Mouse (Mus musculus): ENCODE data around the gene Telo2. TPM values are rescaled to one million over a fixed set of nuclear protein-coding genes. Genes with fewer than 3 reads are reported as not detected.

The Telo2 gene
- polyA plus RNA-seq, 1 experiment from 2014 or later: 55.5 TPM

DNA sequence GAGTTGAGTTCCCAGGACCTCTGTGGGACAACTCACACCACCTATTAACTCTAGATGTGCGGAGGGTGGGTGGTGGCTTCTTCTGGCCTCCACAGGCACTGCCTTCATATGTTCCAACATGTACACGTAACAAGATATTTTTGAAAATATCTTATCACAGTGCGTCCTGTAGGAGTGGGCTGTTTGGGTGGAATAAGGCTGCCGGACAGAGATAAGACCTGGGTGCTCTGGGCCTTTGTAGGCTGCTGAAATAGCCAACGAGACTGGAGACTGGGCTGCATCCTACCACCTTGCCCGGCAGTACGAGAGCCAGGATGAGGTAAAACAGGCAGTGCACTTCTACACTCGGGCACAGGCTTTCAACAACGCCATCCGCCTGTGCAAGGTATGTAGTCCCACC, 26.6 kb downstream of the Telo2 start:
- no peak overlapping the region for H3K27ac ChIP-seq (replicated peaks)
- WGBS: 93% methylated on average over 10 of the region's 10 CpGs
- no peaks in the 10 kb centered on the region for H3K27me3 ChIP-seq (replicated peaks; ENCODE audit: low read depth, poor library complexity, severe bottlenecking)
- no peak overlapping the region for H3K4me3 ChIP-seq
- H3K4me1 ChIP-seq: peaks cover 20% of the 10 kb centered on the region
- H3K9me3 ChIP-seq: no peaks in the 10 kb centered on the region
- DNase-seq (ENCODE audit: low spot score): no peak
- peaks cover 64% of the 10 kb centered on the region for H3K36me3 ChIP-seq (replicated peaks)

DNA sequence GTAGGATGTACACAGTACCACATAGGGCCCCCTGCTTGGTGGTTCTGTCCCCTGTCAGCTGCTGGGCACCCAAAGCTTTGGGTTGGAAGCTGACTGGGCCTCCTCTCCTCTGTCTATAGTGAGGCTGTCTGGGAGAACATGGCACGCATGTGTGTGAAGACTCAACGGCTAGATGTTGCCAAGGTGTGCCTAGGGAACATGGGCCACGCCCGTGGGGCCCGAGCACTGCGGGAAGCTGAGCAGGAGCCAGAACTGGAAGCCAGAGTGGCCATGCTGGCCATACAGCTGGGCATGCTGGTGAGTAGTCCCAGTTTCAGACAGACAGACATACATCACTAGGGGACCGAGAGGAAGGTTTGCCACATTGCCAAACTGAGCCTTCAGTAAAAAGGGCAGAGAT, 29.0 kb downstream of the Telo2 start:
- H3K27ac ChIP-seq (replicated peaks): no peak overlapping the region
- WGBS: 88% methylated on average over 7 of the region's 7 CpGs
- H3K36me3 ChIP-seq (replicated peaks): peaks cover 43% of the 10 kb centered on the region
- H3K27me3 ChIP-seq (replicated peaks; ENCODE audit: low read depth, poor library complexity, severe bottlenecking): no peaks in the 10 kb centered on the region
- H3K9me3 ChIP-seq: no peaks in the 10 kb centered on the region
- no peak for DNase-seq (ENCODE audit: low spot score)
- peaks cover 43% of the 10 kb centered on the region for H3K4me1 ChIP-seq
- H3K4me3 ChIP-seq: no peak overlapping the region

DNA sequence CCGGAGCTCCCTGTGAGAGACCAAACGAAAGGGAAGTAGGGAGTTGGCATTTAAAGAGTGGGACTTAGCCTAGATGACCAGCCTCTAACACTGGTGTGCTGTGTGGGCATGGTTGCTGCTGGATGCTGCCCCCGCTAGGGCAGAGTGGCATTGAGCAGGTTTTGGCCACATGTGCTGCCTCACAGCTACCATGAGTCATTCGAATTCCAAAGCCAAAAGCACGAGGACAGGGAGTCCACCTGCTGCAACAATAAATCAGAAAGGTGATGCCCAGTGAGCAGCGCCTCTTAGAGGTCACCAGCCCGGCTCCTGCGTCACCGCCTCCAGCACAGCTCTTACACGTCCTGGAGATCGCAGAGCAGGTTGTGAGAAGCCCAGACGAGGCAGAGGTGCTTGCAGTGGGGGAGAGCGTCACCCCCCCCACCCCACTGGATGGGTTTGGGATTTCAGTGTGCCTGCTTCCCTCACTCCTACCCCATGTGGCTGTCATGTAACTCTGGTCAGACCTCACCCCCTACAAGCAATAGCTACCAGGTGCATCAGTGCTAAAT, 30.9 kb downstream of the Telo2 start:
- no peak for DNase-seq (ENCODE audit: low spot score)

DNA sequence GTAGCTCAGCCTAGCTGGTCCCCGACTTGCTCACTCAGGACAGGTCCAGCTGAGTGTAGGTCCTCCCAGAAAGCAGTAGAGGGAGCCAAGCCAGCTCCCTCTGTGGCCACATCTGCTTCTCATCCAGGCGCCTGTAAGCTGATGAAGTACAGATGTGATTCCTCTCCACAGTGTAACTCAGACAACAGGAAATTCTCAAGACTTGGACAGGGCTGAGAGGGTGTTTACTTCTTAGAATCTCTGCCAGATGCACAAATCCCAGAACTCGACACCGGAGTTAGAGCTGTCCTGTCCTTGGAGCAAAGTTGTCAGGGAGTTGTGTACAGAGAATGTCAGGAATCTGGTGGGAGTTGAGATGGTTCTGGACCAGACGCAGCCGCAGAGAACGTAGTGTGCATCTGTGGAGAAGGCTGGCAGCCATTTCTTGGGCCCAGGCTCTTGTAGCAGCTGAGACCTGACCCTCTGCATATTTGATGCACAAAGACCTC, 32.3 kb downstream of the Telo2 start, which contains the start of gene Tmem204:
TSS of gene Tmem204 (minus strand) at position 148 of the 488 bp plus-strand sequence.
- Histone ChIP-seq H3K36me3 (replicated peaks) (peaks cover 29% of the 10 kb centered on the region), H3K27me3 (replicated peaks; ENCODE audit: low read depth, poor library complexity, severe bottlenecking) (no peaks in the 10 kb centered on the region), H3K9me3 (no peaks in the 10 kb centered on the region), H3K27ac (replicated peaks) (peak within 1 kb of the TSS; percentile 91), H3K4me1 (peaks cover 59% of the 10 kb centered on the region), H3K4me3 (0 out of 2 replicates have a peak within 1 kb of the TSS, but pooled peaks have one; percentile 11)
- peak; percentile 89 for DNase-seq (ENCODE audit: low spot score)
- WGBS: 34% methylated on average over 7 of the region's 7 CpGs

More for the DNA sequence above, 30.9 kb downstream of the Telo2 start:
- no peak overlapping the region for H3K4me3 ChIP-seq
- H3K9me3 ChIP-seq: no peaks in the 10 kb centered on the region
- WGBS: 84% methylated on average over 13 of the region's 13 CpGs
- peaks cover 59% of the 10 kb centered on the region for H3K4me1 ChIP-seq
- peaks cover 40% of the 10 kb centered on the region for H3K36me3 ChIP-seq (replicated peaks)
- H3K27me3 ChIP-seq (replicated peaks; ENCODE audit: low read depth, poor library complexity, severe bottlenecking): no peaks in the 10 kb centered on the region
- H3K27ac ChIP-seq (replicated peaks): peak overlapping the region; percentile 91

DNA sequence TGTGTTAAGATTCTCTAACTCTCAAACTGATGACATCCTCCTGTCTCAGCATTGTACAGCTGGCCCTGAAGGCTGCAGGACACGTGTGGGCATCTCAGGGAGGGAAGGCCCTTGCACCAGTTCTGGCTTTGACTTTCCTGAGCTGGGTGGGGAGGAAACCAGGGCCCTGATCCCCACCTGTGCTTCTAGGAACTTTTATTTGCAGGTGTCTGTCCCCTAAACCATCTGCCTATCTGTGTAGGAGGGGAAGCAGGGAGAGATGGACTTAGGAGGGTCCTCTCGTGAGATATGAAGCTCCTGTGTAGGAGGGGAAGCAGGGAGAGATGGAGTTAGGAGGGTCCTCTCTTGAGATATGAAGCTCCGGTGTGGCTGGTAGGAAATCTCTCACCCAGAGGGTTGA, 32.9 kb downstream of the Telo2 start:
- WGBS: 45% methylated on average over 3 of the region's 3 CpGs
- peaks cover 23% of the 10 kb centered on the region for H3K36me3 ChIP-seq (replicated peaks)
- no peaks in the 10 kb centered on the region for H3K27me3 ChIP-seq (replicated peaks; ENCODE audit: low read depth, poor library complexity, severe bottlenecking)
- H3K4me1 ChIP-seq: peaks cover 59% of the 10 kb centered on the region
- no peak for DNase-seq (ENCODE audit: low spot score)
- H3K4me3 ChIP-seq: 0 out of 2 replicates have a peak overlapping the region, but pooled peaks have one; percentile 11
- H3K27ac ChIP-seq (replicated peaks): peak overlapping the region; percentile 91
- no peaks in the 10 kb centered on the region for H3K9me3 ChIP-seq

DNA sequence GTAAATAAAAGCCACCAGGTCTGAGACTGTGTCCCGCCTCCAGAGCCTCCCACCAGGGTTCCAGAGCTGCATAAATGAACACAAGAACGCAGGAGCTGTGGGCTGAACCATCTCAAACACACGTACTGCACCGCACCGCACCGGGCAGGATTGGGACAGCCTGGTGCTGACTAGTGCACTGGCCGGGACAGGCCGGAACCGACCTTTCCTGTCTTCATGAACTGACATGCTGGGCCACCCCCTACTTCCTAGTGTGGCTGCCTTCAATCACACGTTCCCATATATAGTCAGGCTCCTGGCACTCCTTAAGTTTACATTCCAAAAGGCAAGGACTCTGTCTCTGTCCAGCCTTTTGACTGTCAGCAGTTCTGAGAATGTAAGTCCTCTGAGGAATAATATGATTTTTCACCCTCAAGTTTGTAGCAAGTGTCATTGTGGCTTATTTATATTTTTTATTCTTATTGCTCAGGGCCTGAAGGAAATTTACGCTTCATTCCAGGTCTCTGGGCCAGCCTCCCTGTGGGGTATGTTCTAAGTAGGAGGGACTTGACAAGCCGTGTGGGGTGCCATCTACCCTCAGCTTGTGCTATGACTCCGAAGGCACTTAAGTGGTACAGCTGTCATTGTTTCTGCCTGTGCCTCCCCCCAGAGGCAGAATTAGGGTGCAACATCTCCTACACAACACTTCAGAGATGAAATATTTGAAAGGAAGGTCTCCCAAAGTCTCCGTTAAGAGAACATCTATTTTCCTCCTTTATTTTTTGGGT, 33.5 kb downstream of the Telo2 start:
- DNase-seq (ENCODE audit: low spot score): peak; percentile 24
- Histone ChIP-seq H3K36me3 (replicated peaks) (peaks cover 22% of the 10 kb centered on the region), H3K4me1 (peaks cover 59% of the 10 kb centered on the region), H3K9me3 (no peaks in the 10 kb centered on the region), H3K4me3 (no peak overlapping the region), H3K27ac (replicated peaks) (peak overlapping the region; percentile 91), H3K27me3 (replicated peaks; ENCODE audit: low read depth, poor library complexity, severe bottlenecking) (no peaks in the 10 kb centered on the region)
- 68% methylated on average over 14 of the region's 14 CpGs for WGBS

DNA sequence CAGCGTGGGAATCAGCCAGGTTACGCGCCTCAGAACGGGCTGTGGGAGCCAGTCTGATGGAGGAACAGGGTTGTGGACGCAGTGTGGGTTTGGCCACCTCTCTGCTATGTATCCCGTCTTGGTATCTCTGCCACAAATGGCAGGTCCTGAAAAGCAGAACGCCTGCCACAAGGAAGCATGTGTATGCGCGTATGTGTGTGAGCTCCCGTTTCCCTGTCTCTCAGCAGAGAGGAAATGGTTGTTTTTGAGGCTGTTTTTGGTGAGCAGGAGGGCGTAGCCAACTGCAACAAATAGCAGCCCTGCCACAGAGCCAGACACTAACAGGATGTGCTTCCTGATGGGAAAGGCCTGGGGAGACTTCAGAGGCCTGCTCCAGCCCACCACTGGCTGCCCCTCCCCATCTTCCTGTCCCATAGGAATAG, 34.8 kb downstream of the Telo2 start:
- Histone ChIP-seq H3K4me1 (peaks cover 58% of the 10 kb centered on the region), H3K36me3 (replicated peaks) (peaks cover 28% of the 10 kb centered on the region), H3K4me3 (peak overlapping the region; percentile 43), H3K27ac (replicated peaks) (peak overlapping the region; percentile 76), H3K27me3 (replicated peaks; ENCODE audit: low read depth, poor library complexity, severe bottlenecking) (no peaks in the 10 kb centered on the region), H3K9me3 (no peaks in the 10 kb centered on the region)
- peak; percentile 19 for DNase-seq (ENCODE audit: low spot score)
- 65% methylated on average over 11 of the region's 11 CpGs for WGBS

DNA sequence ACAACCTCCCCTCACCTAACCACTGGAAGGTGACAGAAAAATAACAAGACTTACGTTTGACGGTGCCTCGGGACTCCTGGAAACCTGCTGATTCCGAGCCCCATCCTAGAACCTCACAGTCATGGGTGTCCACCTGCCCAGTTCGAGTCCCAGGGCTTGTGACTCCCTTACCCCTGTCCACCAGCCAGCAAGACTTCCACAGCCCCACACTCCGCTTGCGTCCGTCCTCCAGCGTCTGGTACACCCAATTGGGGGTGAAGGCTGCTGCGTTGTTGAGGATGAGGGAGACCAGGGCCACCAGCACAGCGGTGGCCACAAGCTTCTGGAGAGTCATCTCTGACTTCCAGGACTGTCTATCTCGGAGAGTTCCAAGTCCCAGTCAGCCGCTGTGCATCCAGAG, 35.6 kb downstream of the Telo2 start:
- Histone ChIP-seq H3K36me3 (replicated peaks) (peaks cover 28% of the 10 kb centered on the region), H3K27me3 (replicated peaks; ENCODE audit: low read depth, poor library complexity, severe bottlenecking) (no peaks in the 10 kb centered on the region), H3K4me3 (peak overlapping the region; percentile 43), H3K4me1 (peaks cover 50% of the 10 kb centered on the region), H3K27ac (replicated peaks) (peak overlapping the region; percentile 76), H3K9me3 (no peaks in the 10 kb centered on the region)
- DNase-seq (ENCODE audit: low spot score): no peak
- WGBS: 92% methylated on average over 13 of the region's 13 CpGs

DNA sequence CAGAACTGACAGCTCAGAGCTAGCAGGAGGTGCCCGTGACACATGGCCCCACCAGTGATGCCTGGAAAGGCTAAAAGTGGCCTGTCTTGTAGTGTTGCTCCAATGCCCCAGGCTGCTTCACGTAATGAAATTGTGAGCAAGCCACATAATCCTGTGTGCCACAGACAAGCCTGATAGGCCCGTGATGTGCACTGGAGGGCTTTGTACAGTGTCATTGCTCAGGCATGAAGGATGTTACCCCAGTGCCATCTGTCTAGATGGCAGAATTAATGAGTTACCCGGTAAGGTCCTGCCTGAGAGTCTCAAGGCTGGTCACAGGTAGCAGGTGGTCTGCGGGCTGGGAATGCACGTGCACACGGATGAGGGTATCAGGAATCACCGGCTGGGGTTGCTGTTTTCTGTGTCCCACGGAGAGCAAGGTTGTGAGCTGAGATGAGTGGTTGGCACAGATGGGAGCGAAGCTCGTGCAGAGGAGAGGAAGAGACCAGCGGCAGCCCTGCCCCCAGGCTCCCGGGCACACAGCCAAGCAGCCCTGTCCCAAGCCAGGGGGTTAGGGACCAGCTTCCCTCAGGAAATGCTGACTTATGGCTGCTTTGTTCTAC, 37.9 kb downstream of the Telo2 start:
- Histone ChIP-seq H3K4me1 (peaks cover 28% of the 10 kb centered on the region), H3K27ac (replicated peaks) (no peak overlapping the region), H3K4me3 (peak overlapping the region; percentile 4; the same call in 1 of the 2 replicates), H3K9me3 (no peaks in the 10 kb centered on the region), H3K27me3 (replicated peaks; ENCODE audit: low read depth, poor library complexity, severe bottlenecking) (no peaks in the 10 kb centered on the region), H3K36me3 (replicated peaks) (peaks cover 30% of the 10 kb centered on the region)
- DNase-seq (ENCODE audit: low spot score): no peak
- 84% methylated on average over 13 of the region's 13 CpGs for WGBS

DNA sequence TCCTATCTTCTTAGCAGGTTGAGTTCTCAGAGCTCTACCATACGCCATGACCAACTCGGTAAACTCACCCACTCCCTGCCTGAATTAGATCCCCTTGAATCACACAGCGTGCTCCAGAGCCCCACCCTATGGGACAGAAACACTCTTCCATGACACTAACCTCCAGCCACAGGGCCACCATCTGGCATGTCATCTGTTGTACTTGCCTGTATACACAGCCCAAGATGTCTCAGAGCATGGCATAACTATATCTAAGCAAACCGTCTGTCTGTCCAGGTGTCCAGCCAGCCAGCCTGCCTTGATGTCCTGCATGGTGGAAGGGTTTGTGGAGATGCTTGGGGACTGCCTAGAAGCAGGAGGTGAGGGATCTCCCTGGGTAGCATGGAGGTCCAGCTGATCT, 38.9 kb downstream of the Telo2 start:
- Histone ChIP-seq H3K27ac (replicated peaks) (no peak overlapping the region), H3K27me3 (replicated peaks; ENCODE audit: low read depth, poor library complexity, severe bottlenecking) (no peaks in the 10 kb centered on the region), H3K9me3 (no peaks in the 10 kb centered on the region), H3K4me3 (peak overlapping the region; percentile 4; the same call in 1 of the 2 replicates), H3K4me1 (peaks cover 18% of the 10 kb centered on the region), H3K36me3 (replicated peaks) (peaks cover 30% of the 10 kb centered on the region)
- 93% methylated on average over 4 of the region's 4 CpGs for WGBS
- DNase-seq (ENCODE audit: low spot score): no peak

DNA sequence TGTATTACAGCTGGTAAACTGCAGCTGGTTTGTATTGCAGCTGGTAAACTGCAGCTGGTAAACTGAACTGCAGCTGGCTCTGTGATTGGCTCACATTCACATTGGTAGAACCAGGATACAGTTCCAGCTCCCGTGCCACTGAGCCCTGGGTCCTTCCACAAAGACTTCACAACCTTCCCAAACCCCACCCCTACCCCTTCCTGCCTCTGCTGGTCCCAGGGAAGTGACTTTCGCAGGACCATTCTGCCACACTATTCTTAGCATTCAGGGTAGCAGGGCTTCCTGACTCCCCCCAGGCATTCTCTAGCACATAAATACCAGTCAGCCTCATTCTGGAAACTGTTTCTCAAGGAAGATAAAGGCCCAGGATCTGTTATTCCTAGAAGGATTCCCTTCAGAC, 47.1 kb downstream of the Telo2 start:
- no peak for DNase-seq (ENCODE audit: low spot score)
- H3K4me3 ChIP-seq: no peak overlapping the region
- no peaks in the 10 kb centered on the region for H3K27me3 ChIP-seq (replicated peaks; ENCODE audit: low read depth, poor library complexity, severe bottlenecking)
- 69% methylated on average over 2 of the region's 2 CpGs for WGBS
- no peaks in the 10 kb centered on the region for H3K9me3 ChIP-seq
- no peak overlapping the region for H3K27ac ChIP-seq (replicated peaks)
- H3K4me1 ChIP-seq: no peaks in the 10 kb centered on the region
- peaks cover 40% of the 10 kb centered on the region for H3K36me3 ChIP-seq (replicated peaks)

DNA sequence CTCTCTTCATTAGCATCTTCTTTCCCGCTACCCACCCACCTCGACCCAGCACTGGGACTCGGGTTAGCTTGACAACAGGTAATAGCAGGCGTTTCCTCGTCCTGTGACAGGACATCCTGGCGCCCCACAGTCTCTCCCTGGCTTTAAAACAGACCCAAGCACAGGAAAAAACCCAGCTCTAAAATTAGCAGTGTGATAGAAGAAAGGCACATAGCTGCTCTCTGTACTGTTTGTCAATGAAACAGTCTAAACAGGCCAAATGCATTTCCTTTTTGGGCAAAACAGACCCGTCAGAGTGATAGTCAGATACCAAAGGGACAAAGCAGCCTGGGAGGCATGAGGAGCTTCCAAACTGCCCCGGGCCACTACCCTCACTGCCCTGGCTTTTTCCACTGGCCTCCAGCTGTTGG, 48.3 kb downstream of the Telo2 start:
- H3K9me3 ChIP-seq: no peaks in the 10 kb centered on the region

More for the DNA sequence above, 48.3 kb downstream of the Telo2 start:
- H3K4me3 ChIP-seq: no peak overlapping the region
- peaks cover 52% of the 10 kb centered on the region for H3K36me3 ChIP-seq (replicated peaks)
- H3K27ac ChIP-seq (replicated peaks): no peak overlapping the region; the same call in 1 of the 2 replicates
- DNase-seq (ENCODE audit: low spot score): no peak
- 81% methylated on average over 8 of the region's 8 CpGs for WGBS
- H3K4me1 ChIP-seq: no peaks in the 10 kb centered on the region
- H3K27me3 ChIP-seq (replicated peaks; ENCODE audit: low read depth, poor library complexity, severe bottlenecking): no peaks in the 10 kb centered on the region

All from embryonic facial prominence, embryonic 10.5 days (tissue).